Mouse (Mus musculus): Measurements from ENCODE around the gene Dock8.

The Dock8 gene

GRCm38 (mm10) chr19:25132322-25132721 lies 133.0 kb downstream of the Dock8 start:
- DNase-seq: no peak

GRCm38 (mm10) chr19:25133959-25134358 lies 134.6 kb downstream of the Dock8 start:
- no peak for DNase-seq

GRCm38 (mm10) chr19:25136171-25136570 lies 136.8 kb downstream of the Dock8 start:
- no peak for DNase-seq

GRCm38 (mm10) chr19:25137907-25138820 lies 138.8 kb downstream of the Dock8 start:
- peak; percentile 56 for DNase-seq

- DNase-seq: no peak
These were observed 145.0 kb downstream of the Dock8 start for GRCm38 (mm10) chr19:25144110-25145028.

GRCm38 (mm10) chr19:25145116-25145515 lies 145.8 kb downstream of the Dock8 start:
- no peak for DNase-seq

- DNase-seq: peak; percentile 21
These were observed 146.8 kb downstream of the Dock8 start for GRCm38 (mm10) chr19:25146122-25146521.

- no peak for DNase-seq
These were observed 150.5 kb downstream of the Dock8 start for GRCm38 (mm10) chr19:25149788-25150187.

- DNase-seq: no peak
These were observed 155.3 kb downstream of the Dock8 start for GRCm38 (mm10) chr19:25154506-25155178.

GRCm38 (mm10) chr19:25155250-25155649 lies 155.9 kb downstream of the Dock8 start:
- DNase-seq: no peak

- DNase-seq: no peak
These were observed 156.4 kb downstream of the Dock8 start for GRCm38 (mm10) chr19:25155709-25156108.

GRCm38 (mm10) chr19:25162270-25162669 lies 162.9 kb downstream of the Dock8 start:
- no peak for DNase-seq

GRCm38 (mm10) chr19:25163426-25163825 lies 164.1 kb downstream of the Dock8 start:
- no peak for DNase-seq

GRCm38 (mm10) chr19:25166412-25166811 lies 167.1 kb downstream of the Dock8 start:
- DNase-seq: no peak

GRCm38 (mm10) chr19:25171395-25171794 lies 172.1 kb downstream of the Dock8 start:
- DNase-seq: no peak

- DNase-seq: no peak
These were observed 177.4 kb downstream of the Dock8 start for GRCm38 (mm10) chr19:25176746-25177145.

- DNase-seq: no peak
These were observed 180.7 kb downstream of the Dock8 start for GRCm38 (mm10) chr19:25180024-25180423.

GRCm38 (mm10) chr19:25180547-25180946 lies 181.2 kb downstream of the Dock8 start:
- DNase-seq: no peak

- DNase-seq: no peak
These were observed 184.7 kb downstream of the Dock8 start for GRCm38 (mm10) chr19:25184076-25184475.

- DNase-seq: no peak
These were observed 187.0 kb downstream of the Dock8 start for GRCm38 (mm10) chr19:25186316-25186715.

GRCm38 (mm10) chr19:25187681-25188080 lies 188.3 kb downstream of the Dock8 start:
- DNase-seq: peak; percentile 42

- DNase-seq: no peak
These were observed 194.4 kb downstream of the Dock8 start for GRCm38 (mm10) chr19:25193751-25194150.

Measured in kidney, adult 18-20 months (tissue).